Mouse (Mus musculus) neural tube, embryonic 11.5 days (tissue): ENCODE measurements around the gene Alkbh4. TPM values are rescaled to one million over a fixed set of nuclear protein-coding genes. Genes with fewer than 3 reads are reported as not detected.

ENCODE experiments used
- ATAC-seq: fragments of 200-750 bp; cut with Nextera tagmentation; 2 replicates; pipeline ENCODE4 v1.8.0; 2017; ENCODE audit warnings: moderate number of reproducible peaks, mild to moderate bottlenecking, moderate TSS enrichment, moderate library complexity; ENCODE audit not compliant: insufficient read depth, low FRiP score, low TSS enrichment
- DNase-seq: peaks from one replicate; pipeline ENCODE4 v3.0.0-alpha.2; 2015; ENCODE audit warnings: low spot score
- H3K27ac ChIP-seq: fragments of 300-500 bp; sonication (generic); 2 replicates; pipeline ENCODE4 v1.5.1; 2014; ENCODE audit warnings: low read depth, mild to moderate bottlenecking, low read length
- H3K27me3 ChIP-seq: fragments of 300-500 bp; sonication (generic); 2 replicates; pipeline ENCODE4 v1.6.1; 2014; ENCODE audit warnings: mild to moderate bottlenecking, low read length, mixed read lengths; ENCODE audit not compliant: control insufficient read depth, insufficient read depth
- H3K36me3 ChIP-seq: fragments of 300-500 bp; sonication (generic); 2 replicates; pipeline ENCODE4 v1.6.1; 2014; ENCODE audit warnings: mild to moderate bottlenecking, low read length, moderate library complexity, mixed read lengths; ENCODE audit not compliant: control insufficient read depth, insufficient read depth
- H3K4me1 ChIP-seq: fragments of 300-500 bp; sonication (generic); 2 replicates; pipeline ENCODE4 v1.6.1; 2014; ENCODE audit warnings: low read length, mixed read lengths; ENCODE audit not compliant: control insufficient read depth, insufficient read depth
- H3K4me2 ChIP-seq: fragments of 300-500 bp; sonication (generic); 2 replicates; pipeline ENCODE4 v1.6.1; 2014; ENCODE audit warnings: low read depth, mild to moderate bottlenecking, moderate library complexity
- H3K4me3 ChIP-seq: fragments of 300-500 bp; sonication (generic); 2 replicates; pipeline ENCODE4 v1.5.1; 2014; ENCODE audit warnings: low read depth, low read length
- H3K9ac ChIP-seq: fragments of 300-500 bp; sonication (generic); 2 replicates; pipeline ENCODE4 v1.6.1; 2014; ENCODE audit warnings: mild to moderate bottlenecking, low read length
- H3K9me3 ChIP-seq: fragments of 300-500 bp; sonication (generic); 2 replicates; pipeline ENCODE4 v1.6.1; 2016; ENCODE audit warnings: low read length; ENCODE audit not compliant: control insufficient read depth
- WGBS: fragments of 180-500 bp; shearing (Covaris S2); extraction: QIAGEN DNeasy Blood & Tissue Kit; methylation state at CpG from one replicate; pipeline ENCODE4 v1.1.7; 2014; 5-methylcytosine and 5-hydroxymethylcytosine counted together
- polyA plus RNA-seq: library from polyadenylated mRNA; unstranded; fragments of >200 nt; fragmentation: Nextera tagmentation; extraction: Ambion mirVana; gene quantifications from 2 replicates; pipeline ENCODE4 v1.2.1, GENCODE M21; 2014

Gene Alkbh4
- polyA plus RNA-seq, result 21.1 and 25.9 TPM in 2 replicates

GRCm38 (mm10) chr5:136135571-136136291 lies at the start of gene Alkbh4, which contains the start of gene Lrwd1:
Gene Alkbh4, plus strand, starts transcription at chr5:136136146.
Gene Lrwd1, minus strand, starts transcription at chr5:136136074.
- 1% methylated on average over 60 of the region's 60 CpGs for WGBS
- Histone ChIP-seq H3K27ac (no peak within 1 kb of the TSS), H3K4me2 (peak within 1 kb of the TSS; percentile 61), H3K36me3 (peaks cover 13% of the 10 kb centered on the region), H3K9me3 (no peaks in the 10 kb centered on the region), H3K9ac (peak within 1 kb of the TSS; percentile 77), H3K27me3 (no peaks in the 10 kb centered on the region), H3K4me1 (0 out of 2 replicates have a peak, but pooled peaks cover 5% of the 10 kb centered on the region), H3K4me3 (peak within 1 kb of the TSS; percentile 70)
- DNase-seq, result peak; percentile 96
- ATAC-seq, result peak; percentile 86

- Histone ChIP-seq H3K9me3 (no peaks in the 10 kb centered on the region), H3K9ac (no peak overlapping the region), H3K27ac (no peak overlapping the region), H3K27me3 (peaks cover 8% of the 10 kb centered on the region), H3K36me3 (no peaks in the 10 kb centered on the region; the same call in 1 of the 2 replicates), H3K4me1 (peaks cover 8% of the 10 kb centered on the region; the same call in 1 of the 2 replicates), H3K4me2 (no peak overlapping the region), H3K4me3 (no peak overlapping the region)
- ATAC-seq (no peak), DNase-seq (no peak)
- WGBS, result 89% methylated on average over 8 of the region's 8 CpGs
Measured at GRCm38 (mm10) chr5:136086290-136086689, 49.7 kb upstream of the Alkbh4 start.

GRCm38 (mm10) chr5:136088821-136089575 lies 46.9 kb upstream of the Alkbh4 start:
- DNase-seq (no peak), ATAC-seq (no peak)
- Histone ChIP-seq H3K4me3 (no peak overlapping the region), H3K4me2 (no peak overlapping the region), H3K4me1 (peaks cover 8% of the 10 kb centered on the region; the same call in 1 of the 2 replicates), H3K9ac (no peak overlapping the region), H3K9me3 (no peaks in the 10 kb centered on the region), H3K27ac (no peak overlapping the region), H3K36me3 (no peaks in the 10 kb centered on the region; the same call in 1 of the 2 replicates), H3K27me3 (peaks cover 7% of the 10 kb centered on the region)
- WGBS, result 16% methylated on average over 14 of the region's 14 CpGs

- H3K36me3 ChIP-seq, result no peaks in the 10 kb centered on the region
- no peaks in the 10 kb centered on the region for H3K9me3 ChIP-seq
- no peak overlapping the region for H3K9ac ChIP-seq
- H3K4me2 ChIP-seq, result no peak overlapping the region
- DNase-seq (no peak), ATAC-seq (no peak)
- no peak overlapping the region for H3K4me3 ChIP-seq
- WGBS, result 54% methylated on average over 5 of the region's 5 CpGs
- H3K27ac ChIP-seq, result no peak overlapping the region
- no peaks in the 10 kb centered on the region for H3K27me3 ChIP-seq
- H3K4me1 ChIP-seq, result no peaks in the 10 kb centered on the region
Measured at GRCm38 (mm10) chr5:136091927-136092326, 44.0 kb upstream of the Alkbh4 start.

- no peaks in the 10 kb centered on the region for H3K36me3 ChIP-seq
- H3K27me3 ChIP-seq, result no peaks in the 10 kb centered on the region
- H3K9ac ChIP-seq, result no peak overlapping the region
- ATAC-seq, result no peak
- no peaks in the 10 kb centered on the region for H3K9me3 ChIP-seq
- WGBS, result 72% methylated on average over 8 of the region's 8 CpGs
- H3K27ac ChIP-seq, result no peak overlapping the region
- H3K4me1 ChIP-seq, result no peaks in the 10 kb centered on the region
- H3K4me2 ChIP-seq, result no peak overlapping the region
- no peak overlapping the region for H3K4me3 ChIP-seq
- no peak for DNase-seq
Measured at GRCm38 (mm10) chr5:136094249-136095010, 41.5 kb upstream of the Alkbh4 start.

- 69% methylated on average over 7 of the region's 7 CpGs for WGBS
- Histone ChIP-seq H3K4me1 (no peaks in the 10 kb centered on the region), H3K9ac (no peak overlapping the region), H3K9me3 (no peaks in the 10 kb centered on the region), H3K27me3 (no peaks in the 10 kb centered on the region), H3K4me3 (no peak overlapping the region), H3K4me2 (no peak overlapping the region), H3K27ac (no peak overlapping the region), H3K36me3 (no peaks in the 10 kb centered on the region)
- DNase-seq (no peak), ATAC-seq (no peak)
Measured at GRCm38 (mm10) chr5:136095089-136095488, 40.9 kb upstream of the Alkbh4 start.

- ATAC-seq (no peak), DNase-seq (no peak)
- WGBS, result 86% methylated on average over 10 of the region's 10 CpGs
- peaks cover 2% of the 10 kb centered on the region; the same call in 1 of the 2 replicates for H3K27me3 ChIP-seq
- no peaks in the 10 kb centered on the region for H3K9me3 ChIP-seq
- no peak overlapping the region for H3K9ac ChIP-seq
- H3K4me1 ChIP-seq, result peaks cover 3% of the 10 kb centered on the region; the same call in 1 of the 2 replicates
- H3K4me3 ChIP-seq, result no peak overlapping the region
- H3K36me3 ChIP-seq, result no peaks in the 10 kb centered on the region
- no peak overlapping the region for H3K27ac ChIP-seq
- H3K4me2 ChIP-seq, result no peak overlapping the region
Measured at GRCm38 (mm10) chr5:136098536-136098935, 37.4 kb upstream of the Alkbh4 start.

GRCm38 (mm10) chr5:136102099-136102820 lies 33.7 kb upstream of the Alkbh4 start:
- no peaks in the 10 kb centered on the region for H3K9me3 ChIP-seq
- ATAC-seq (peak; percentile 80), DNase-seq (peak; percentile 83)
- 6% methylated on average over 41 of the region's 41 CpGs for WGBS
- peak overlapping the region; percentile 39; the same call in 1 of the 2 replicates for H3K9ac ChIP-seq
- H3K4me1 ChIP-seq, result peaks cover 3% of the 10 kb centered on the region; the same call in 1 of the 2 replicates
- H3K27me3 ChIP-seq, result peaks cover 2% of the 10 kb centered on the region; the same call in 1 of the 2 replicates
- H3K27ac ChIP-seq, result no peak overlapping the region
- H3K36me3 ChIP-seq, result no peaks in the 10 kb centered on the region
- peak overlapping the region; percentile 56 for H3K4me2 ChIP-seq
- peak overlapping the region; percentile 21; the same call in 1 of the 2 replicates for H3K4me3 ChIP-seq
